Mouse (Mus musculus): ENCODE measurements around the gene Smcr8. TPM values are rescaled to one million over a fixed set of nuclear protein-coding genes. Genes with fewer than 3 reads are reported as not detected.
"Not testable (repeated sequence)": the region's sequence is repeated elsewhere in the genome, so short reads cannot be mapped to it uniquely, and the experiment has no call there.

Gene Smcr8
- total RNA-seq, 1 experiment from 2014 or later = 31.2 TPM

DNA sequence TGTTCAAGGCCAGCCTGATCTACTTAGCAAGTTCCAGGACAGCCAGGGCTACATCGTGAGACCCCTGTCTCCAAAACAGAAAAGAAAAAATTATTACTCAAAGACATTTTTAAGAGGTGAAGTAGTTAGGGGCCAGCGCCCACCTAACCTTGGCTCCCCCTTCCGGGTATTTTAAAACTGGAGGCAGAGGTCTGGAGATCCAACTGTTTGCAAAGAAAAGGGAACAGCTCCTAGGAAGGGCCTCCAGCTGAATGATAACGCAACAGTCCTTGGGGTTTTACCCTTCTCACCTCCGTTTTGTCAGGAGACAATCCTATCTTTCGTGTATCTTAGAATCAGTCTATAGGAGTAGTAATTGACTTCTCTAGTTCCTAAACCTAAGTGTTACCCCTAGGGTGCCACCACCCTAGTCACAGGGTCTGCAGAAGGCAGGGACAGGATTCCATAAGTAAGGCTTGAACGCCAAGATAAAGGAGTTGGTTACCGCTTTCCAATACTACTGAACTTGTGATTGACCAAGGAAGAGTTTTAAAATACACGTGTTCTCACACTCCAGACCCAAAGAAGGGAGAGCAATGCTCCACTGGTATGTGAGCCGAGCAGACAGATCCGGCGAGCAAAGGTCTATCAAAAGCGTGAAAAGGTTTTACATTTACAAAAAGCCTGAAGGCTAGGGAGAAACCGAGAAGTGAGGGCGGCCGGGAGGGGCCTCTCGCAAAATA lies 1.1 kb upstream of the Smcr8 start:
- no peak for ATAC-seq (ENCODE audit: extremely low read depth, insufficient number of reproducible peaks, low FRiP score, poor library complexity, severe bottlenecking)

DNA sequence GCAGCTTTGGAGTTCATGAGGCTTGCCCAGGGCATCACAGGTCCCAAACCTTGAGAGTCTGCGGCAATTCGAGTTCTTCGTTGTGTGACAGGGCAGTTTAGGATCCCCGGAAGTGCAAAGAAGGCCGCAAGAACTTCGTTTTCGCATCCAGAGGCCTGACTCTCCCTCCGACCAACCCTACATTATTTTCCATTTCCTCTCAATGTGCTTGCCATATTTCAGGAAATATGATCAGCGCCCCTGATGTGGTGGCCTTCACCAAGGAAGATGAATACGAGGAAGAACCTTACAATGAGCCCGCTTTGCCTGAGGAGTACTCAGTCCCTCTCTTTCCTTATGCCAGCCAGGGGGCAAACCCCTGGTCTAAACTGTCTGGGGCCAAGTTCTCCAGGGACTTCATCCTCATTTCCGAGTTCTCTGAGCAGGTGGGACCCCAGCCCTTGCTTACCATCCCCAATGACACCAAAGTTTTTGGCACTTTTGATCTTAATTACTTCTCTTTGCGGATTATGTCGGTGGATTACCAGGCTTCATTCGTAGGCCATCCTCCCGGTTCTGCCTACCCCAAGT lies 562 bp downstream of the Smcr8 start:
- ATAC-seq (ENCODE audit: extremely low read depth, insufficient number of reproducible peaks, low FRiP score, poor library complexity, severe bottlenecking) = no peak

DNA sequence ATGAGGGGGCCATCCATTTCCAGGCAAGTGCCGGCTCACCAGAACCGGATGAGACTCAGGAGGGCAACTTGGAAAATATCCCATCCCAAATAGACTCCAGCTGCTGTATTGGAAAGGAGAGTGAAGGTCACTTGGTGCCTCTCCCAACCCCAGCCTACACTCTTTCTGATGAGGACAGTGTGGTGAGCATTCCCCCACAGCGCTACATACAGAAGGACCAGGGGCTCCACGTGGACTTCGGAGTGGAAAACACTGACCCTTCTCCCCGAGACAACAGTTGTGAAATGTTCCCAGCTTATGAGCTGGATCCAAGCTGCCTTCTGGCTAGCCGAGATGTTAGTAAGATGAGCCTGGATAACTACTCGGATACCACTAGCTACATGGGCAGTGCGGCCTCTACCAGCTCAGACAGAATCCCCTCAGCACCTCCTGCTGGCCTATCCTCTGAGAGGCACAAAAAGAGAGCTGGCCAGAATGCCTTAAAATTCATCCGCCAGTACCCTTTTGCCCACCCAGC lies 2.4 kb downstream of the Smcr8 start:
- no peak for ATAC-seq (ENCODE audit: extremely low read depth, insufficient number of reproducible peaks, low FRiP score, poor library complexity, severe bottlenecking)

DNA sequence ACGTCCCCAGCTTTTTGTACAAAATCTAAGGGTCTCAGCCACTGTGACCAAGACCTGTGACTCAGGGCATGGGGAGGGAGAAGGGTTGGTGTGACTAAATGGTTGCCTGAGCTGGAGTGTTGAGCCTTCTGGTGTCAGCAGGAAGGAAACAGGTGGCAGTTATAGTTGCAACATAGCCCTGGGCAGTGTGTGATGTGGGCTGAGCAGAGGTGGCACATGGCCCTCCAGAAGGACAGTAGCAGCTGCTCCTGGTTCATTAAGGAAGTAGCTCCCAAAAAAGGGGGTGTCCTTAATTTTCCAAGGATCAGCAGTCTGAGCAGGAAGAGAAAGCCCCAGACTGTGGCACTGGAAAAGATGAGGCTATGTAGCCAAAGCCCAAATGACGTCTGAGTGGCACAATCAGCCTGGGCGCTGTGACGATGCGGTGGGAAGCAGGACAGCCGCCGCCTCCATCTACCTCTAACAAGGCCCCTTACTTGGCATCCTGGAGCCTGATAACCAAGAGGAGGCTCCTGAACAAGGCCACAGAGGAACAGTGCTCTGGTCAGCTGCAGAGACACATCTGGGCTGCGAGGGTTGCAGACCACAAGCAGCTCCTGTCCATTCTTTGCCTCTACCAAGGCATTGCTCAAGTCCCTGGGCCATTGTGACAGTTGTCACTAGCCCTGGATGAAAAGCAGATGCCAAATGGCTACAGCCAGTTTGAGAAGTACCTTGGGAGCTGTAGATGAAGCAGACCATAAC lies 7.0 kb downstream of the Smcr8 start:
- no peak for ATAC-seq (ENCODE audit: extremely low read depth, insufficient number of reproducible peaks, low FRiP score, poor library complexity, severe bottlenecking)

DNA sequence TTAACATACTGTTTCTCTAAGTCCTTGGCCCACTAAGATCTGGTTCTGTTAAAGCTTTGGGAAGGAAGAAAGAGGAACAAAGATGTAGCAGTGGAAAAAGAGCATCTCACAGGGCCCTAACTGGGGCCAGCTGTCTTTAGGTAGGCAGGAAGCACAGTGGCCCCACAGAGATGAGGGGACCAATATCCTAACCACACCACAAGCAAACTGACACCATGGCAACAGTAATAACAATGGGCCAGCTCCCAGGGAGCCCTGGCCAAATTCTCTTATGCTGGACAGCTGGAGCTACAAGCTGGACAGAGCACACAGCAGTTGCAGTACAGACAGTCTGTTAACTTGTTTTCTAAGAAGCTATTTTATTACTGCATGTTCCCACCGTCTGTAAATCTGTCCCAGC lies 10.3 kb downstream of the Smcr8 start:
- no peak for ATAC-seq (ENCODE audit: extremely low read depth, insufficient number of reproducible peaks, low FRiP score, poor library complexity, severe bottlenecking)

DNA sequence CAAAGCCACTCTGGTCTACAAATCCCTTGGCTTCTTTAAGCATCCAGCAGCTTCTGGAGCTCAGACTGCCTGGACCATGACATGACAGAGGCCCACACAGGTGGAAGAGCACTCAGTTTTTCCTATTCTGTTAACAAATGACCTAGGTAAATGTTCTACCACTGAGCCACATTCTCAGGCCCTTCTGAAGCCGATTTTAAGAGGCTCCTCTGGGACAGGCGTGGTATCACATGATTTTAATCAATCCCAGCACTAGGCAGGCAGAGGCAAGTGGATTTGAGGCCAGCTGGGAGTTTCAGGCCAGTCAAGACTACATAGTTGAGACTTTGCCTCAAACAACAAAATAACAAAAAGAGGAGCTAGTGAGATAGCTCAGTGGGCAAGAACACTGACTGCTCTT lies 13.1 kb downstream of the Smcr8 start:
- no peak for ATAC-seq (ENCODE audit: extremely low read depth, insufficient number of reproducible peaks, low FRiP score, poor library complexity, severe bottlenecking)

DNA sequence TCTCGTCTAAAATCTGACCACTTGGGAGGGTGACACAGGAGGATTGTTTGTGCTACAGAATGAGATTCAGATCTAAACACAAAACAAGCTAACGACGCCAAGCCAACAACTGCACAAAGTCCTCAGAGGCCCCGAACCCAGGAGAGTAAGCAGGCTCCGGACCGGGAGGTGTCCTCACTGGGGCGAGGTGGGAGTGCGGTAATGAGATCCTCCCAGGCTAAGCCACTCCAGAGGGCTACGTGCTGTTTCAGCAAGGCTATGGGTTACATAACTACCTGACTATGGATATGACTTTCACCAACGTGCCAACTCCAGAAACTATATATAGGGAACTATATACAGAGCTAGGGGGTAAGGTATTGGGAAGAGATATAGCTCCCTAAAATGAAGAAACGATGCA lies 19.0 kb downstream of the Smcr8 start:
- ATAC-seq (ENCODE audit: extremely low read depth, insufficient number of reproducible peaks, low FRiP score, poor library complexity, severe bottlenecking) = no peak

DNA sequence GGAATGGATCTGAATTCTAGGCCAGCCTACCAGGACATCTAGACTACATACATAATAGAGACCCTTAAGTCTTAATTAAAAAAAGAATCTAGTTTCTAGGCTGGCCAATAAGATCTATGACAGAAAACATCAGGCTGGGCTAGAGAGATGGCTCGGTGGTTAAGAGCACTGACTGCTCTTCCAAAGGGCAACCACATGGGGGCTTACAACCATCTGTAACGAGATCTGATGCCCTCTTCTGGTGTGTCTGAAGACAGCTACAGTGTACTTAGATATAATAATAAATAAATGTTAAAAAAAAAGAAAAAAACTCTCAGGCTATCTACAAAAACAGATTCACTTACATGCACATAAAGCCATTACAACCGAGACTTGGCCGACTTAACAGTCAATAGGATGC lies 22.7 kb downstream of the Smcr8 start:
- no peak for ATAC-seq (ENCODE audit: extremely low read depth, insufficient number of reproducible peaks, low FRiP score, poor library complexity, severe bottlenecking)

DNA sequence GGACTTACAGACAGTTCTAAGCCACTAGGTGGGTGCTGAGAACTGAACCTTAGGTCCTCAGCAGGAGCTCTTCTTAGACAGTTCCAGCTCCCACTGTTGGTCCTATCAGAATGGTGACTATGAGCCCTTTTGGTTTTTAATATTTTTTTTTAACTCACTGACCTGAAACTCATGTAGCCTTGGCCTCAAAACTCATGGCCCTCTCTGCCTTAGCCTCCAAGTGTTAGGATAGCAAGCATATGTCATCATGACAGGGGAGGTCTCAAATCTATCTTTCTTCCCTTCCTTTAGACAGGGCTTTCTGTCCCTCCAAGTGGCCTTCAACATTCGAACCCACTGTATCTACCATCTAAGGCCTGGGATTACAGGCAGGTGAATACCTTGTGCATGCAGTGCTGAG lies 23.6 kb downstream of the Smcr8 start:
- ATAC-seq (ENCODE audit: extremely low read depth, insufficient number of reproducible peaks, low FRiP score, poor library complexity, severe bottlenecking) = no peak

DNA sequence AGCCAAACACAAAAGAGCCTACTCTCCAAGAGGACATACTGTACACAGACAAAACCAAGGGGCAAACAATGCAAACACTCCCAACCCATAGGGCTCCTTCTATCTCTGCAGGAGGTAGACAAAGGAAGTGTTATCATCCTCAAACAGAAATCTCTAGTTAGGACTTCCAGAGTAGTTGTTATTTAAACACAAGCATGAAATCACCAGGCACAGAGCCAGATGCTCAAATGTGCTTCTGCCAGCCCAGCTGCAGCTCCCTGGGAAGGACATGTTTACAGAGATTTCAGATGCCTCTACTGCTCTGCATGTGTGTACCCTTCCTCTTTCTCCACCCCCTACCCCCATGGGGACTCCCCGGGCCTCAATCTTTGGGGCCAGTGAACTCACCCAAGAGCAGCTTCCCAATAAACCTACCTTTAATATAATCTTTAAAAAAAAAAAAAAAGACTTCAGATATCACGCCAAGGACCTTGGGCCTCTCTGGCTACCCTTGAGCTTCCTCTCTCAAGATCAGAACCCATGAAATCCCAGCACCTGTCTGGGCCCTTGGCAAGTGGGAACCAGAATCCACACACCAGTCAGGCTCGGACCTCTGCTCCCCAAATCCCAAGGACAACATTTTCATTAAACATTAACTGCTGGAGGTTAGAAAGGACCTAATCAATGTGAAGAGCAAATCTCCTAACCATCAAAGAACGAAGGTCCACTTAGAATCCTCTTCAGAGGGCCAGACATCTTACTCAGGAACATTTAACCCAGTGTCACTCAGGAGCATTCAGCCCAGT lies 31.2 kb downstream of the Smcr8 start:
- ATAC-seq (ENCODE audit: extremely low read depth, insufficient number of reproducible peaks, low FRiP score, poor library complexity, severe bottlenecking) = no peak

DNA sequence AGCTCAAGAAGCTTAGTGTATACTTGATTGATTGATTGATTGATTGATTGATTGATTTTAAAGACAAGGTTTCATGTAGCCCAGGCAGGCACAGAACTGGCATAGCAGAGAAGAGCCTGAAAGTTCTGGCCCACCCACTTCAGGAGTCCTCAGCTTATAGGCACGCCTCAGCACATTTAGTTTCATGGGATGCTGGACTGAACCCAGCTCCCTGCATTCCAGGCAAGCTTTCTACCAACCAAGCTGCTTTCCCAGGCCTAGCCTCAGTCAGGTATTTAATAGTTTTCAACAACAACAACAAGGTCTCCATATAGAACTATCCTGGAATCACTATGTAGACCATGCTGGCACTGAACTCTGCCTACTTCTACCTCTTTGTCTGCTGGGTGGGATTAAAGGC lies 32.2 kb downstream of the Smcr8 start:
- no peak for ATAC-seq (ENCODE audit: extremely low read depth, insufficient number of reproducible peaks, low FRiP score, poor library complexity, severe bottlenecking)

DNA sequence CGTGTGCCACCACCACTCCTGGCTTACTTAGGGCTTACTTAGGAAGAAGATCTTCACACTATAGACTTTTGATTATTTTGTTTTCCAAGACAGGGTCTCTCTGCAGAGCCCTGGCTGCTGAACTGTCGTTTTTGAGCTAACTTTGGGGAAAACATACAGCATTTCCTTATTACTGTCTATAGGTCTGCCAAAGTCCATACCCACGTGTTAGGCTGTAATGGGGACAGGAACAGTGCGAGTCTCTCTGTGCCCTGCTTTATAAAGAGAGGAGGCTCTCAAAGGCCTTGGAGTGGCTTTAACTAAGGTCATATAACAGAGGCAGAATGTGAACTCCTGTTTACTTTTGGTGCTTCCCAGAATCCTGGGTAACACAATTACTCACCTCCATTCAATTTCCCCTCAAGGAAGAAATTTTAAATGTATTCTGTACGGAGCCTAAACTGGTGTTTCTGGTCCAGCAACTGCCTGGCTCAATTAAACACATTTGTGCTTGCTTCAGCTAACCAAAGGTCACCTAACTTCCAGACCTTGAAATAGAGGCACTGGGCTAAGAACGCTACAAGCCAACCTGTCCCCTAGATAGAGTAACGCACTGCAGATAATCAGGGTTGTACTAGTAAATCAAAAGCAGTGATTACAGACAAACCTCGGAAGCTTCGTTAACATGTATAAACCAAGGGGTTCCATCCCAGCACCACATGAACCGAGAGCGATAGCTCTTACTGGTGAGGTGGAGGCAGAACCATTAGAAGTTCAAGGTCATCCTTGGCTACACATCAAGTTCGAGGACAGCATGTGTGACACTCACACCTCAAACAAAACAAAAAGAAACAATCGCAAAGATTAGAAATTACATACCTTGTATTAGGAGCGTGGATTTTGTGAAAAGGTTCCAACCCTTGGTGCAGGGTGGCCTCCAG lies 33.0 kb downstream of the Smcr8 start:
- no peak for ATAC-seq (ENCODE audit: extremely low read depth, insufficient number of reproducible peaks, low FRiP score, poor library complexity, severe bottlenecking)

DNA sequence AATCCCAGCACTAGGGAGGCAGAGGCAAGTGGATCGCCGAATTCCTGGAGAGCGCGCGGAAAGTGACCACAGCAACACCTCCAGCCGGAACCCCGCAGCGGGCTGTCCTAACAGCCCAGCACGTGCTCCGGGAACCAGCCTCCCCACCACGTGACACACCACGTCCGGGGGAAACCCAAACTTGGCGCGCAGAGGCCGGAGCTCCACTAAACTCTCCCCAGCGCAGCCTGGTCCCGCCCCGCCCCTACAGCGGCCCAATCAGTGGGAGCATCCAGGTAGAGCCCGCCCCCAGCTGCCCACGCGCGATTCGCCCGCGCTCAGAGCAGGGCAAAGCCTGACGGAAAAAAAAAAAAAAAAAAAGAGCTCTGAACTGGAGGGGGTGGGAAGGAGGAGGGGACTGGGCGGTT lies 33.7 kb downstream of the Smcr8 start:
- ATAC-seq (ENCODE audit: extremely low read depth, insufficient number of reproducible peaks, low FRiP score, poor library complexity, severe bottlenecking) = peak; percentile 98

DNA sequence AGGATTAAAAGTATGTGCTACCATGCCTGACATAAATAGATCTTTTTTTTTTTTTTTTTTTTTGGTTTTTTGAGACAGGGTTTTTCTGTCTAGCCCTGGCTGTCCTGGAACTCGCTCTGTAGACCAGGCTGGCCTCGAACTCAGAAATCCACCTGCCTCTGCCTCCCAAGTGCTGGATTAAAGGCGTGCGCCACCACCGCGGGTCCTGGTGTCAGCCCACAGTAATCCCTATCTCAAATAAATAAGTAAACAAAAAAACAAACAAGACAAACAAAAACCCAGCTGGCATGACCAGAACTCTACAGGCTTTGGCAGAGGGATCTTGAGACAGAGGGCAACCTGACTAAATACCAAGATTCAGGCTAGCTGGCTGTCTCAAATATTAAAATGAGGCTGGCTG lies 34.3 kb downstream of the Smcr8 start, which contains the start of gene Shmt1:
Gene Shmt1, minus strand, starts transcription at position 101 of the 400 bp plus-strand sequence.
- not testable (repeated sequence) for ATAC-seq (ENCODE audit: extremely low read depth, insufficient number of reproducible peaks, low FRiP score, poor library complexity, severe bottlenecking)

DNA sequence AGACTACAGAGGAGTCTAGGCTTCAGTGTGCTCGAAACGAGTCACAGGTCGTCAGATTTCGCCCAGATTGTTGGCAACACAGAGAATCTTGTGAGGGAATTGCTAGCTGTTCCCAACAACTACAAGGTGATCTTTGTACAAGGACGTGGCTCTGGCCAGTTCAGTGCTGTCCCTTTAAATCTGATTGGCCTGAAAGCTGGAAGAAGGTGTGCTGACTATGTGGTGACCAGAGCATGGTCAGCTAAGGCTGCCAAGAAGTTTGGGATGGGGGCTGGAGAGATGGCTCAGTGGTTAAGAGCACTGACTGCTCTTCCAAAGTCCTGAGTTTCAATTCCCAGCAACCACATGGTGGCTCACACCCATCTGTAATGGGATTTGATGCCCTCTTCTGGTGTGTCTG lies 39.1 kb downstream of the Smcr8 start:
- no peak for ATAC-seq (ENCODE audit: extremely low read depth, insufficient number of reproducible peaks, low FRiP score, poor library complexity, severe bottlenecking)

DNA sequence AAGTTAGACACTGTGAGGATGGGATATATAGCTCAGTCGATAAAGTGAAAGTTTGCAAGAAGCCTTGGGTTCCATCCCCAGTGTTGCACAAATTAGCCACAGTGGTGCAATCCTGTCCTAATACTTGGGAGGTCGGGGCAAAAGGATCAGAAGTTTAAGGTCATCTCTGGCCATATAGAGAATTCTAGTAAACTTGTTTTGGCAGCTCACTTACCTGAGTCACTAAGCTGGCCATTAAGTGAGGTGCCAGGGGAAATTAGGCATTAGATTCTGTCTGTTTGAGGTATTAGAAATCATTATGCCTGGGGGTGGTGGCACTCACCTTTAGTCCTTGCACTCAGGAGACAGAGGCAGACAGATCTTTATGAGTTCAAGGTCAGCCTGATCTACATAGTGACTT lies 46.4 kb downstream of the Smcr8 start:
- ATAC-seq (ENCODE audit: extremely low read depth, insufficient number of reproducible peaks, low FRiP score, poor library complexity, severe bottlenecking) = no peak

DNA sequence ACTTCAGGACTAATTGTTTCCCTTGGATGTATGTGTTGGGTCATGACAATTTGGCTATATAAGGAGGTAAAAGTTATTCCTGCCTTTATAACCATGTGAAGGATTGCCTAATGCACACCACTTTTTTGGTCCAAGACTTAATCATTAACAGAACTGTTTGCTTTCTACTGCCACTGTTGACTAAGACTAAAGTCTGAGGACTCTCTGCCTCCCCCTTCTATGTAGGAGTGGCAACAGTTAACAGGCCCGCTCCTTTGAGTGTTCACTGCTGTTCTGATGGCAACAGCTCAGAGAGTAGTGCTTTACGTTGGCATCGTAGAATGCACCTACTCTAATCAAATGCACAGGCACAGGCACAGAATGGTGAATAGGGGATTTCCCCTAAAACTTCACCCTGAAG lies 47.9 kb downstream of the Smcr8 start:
- no peak for ATAC-seq (ENCODE audit: extremely low read depth, insufficient number of reproducible peaks, low FRiP score, poor library complexity, severe bottlenecking)

DNA sequence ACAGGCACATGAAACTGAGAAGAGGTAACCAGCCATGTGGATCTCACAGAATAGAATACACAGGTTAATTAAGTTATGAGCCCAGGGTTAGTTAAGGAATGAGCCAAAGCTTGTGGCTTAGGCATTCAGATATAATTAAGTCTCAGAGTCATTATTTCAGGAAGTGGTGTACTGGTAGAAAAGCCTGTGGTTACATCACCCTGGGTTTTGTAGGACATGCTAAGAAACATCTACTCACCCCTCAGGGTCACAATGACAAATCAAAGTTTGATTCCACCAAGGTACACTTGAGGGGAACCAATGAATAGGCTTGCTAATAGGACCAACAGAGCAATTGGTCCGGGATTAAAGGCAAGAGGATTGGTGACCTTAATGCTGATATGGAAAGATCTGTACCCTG lies 49.4 kb downstream of the Smcr8 start:
- no peak for ATAC-seq (ENCODE audit: extremely low read depth, insufficient number of reproducible peaks, low FRiP score, poor library complexity, severe bottlenecking)
